Mouse (Mus musculus) E14TG2a.4 (cell line): Measurements from ENCODE around the gene Pheta2.

ENCODE experiments used
- H3K27me3 ChIP-seq: 2 replicates; pipeline ENCODE4 v1.6.1; 2014; ENCODE audit warnings: low read length, control low read depth; ENCODE audit not compliant: insufficient read depth
- H3K36me3 ChIP-seq: 2 replicates; pipeline ENCODE4 v1.6.1; 2014; ENCODE audit warnings: low read length, control low read depth; ENCODE audit not compliant: insufficient read depth
- H3K4me1 ChIP-seq: replicated peaks from 2 replicates; pipeline ENCODE4 v1.6.1; 2014; ENCODE audit warnings: low read depth, low read length, control low read depth
- H3K4me3 ChIP-seq: replicated peaks from 2 replicates; pipeline ENCODE4 v1.5.1; 2014; ENCODE audit warnings: mild to moderate bottlenecking, low read length
- H3K9me3 ChIP-seq: 2 replicates; pipeline ENCODE4 v1.6.1; 2014; ENCODE audit warnings: low read length, control low read depth
- CTCF ChIP-seq: conservative IDR thresholded peaks from 2 replicates; pipeline ENCODE4 v1.5.1; 2014; ENCODE audit warnings: low read length
- NANOG ChIP-seq: IDR thresholded peaks from 2 replicates; pipeline ENCODE4 v1.6.1; 2014; ENCODE audit warnings: borderline replicate concordance, low read length, mixed read lengths
- POU5F1 ChIP-seq: IDR thresholded peaks from 2 replicates; pipeline ENCODE4 v1.6.1; 2014; ENCODE audit warnings: low read length, borderline replicate concordance

Pheta2 gene

DNA sequence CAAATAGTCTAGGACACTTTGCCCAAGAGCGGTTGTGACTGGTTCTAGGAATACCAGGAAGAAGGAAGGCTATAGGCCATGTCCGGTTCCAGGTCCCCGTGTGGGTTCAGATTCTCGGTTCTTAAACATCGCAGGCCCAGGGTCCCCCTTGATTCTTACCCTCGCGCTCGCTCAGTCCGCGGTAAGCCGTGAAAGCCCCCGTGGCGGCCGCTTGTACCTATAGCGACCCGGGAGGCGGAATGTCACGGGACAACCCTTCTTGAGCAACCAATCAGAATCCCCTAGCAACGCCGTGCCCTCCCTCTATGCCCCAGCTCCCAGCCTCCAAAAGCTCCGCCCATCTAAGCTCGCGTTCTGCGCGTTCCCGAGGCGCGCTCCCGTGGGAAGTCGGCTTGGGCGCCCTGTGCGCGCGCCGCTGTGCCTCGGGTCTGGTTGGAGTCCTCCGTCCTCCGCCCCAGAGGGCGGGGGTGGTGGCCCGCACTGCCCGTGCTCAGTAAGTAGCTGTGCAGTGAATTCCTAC is at the start of gene Pheta2, which contains the start of the genes Naga and Smdt1:
Pheta2 (plus strand) TSS at position 350 of the 520 bp plus-strand sequence.
Naga (minus strand) TSS at position 333 of the 520 bp plus-strand sequence.
Smdt1 (plus strand) TSS at position 367 of the 520 bp plus-strand sequence.
- Histone ChIP-seq H3K36me3 (peaks cover 31% of the 10 kb centered on the region), H3K4me1 (peaks cover 70% of the 10 kb centered on the region), H3K27me3 (peaks cover 30% of the 10 kb centered on the region), H3K9me3 (no peaks in the 10 kb centered on the region), H3K4me3 (peak within 1 kb of the TSS; percentile 82)
- TF ChIP-seq NANOG (no peak), CTCF (no peak), POU5F1 (no peak)

DNA sequence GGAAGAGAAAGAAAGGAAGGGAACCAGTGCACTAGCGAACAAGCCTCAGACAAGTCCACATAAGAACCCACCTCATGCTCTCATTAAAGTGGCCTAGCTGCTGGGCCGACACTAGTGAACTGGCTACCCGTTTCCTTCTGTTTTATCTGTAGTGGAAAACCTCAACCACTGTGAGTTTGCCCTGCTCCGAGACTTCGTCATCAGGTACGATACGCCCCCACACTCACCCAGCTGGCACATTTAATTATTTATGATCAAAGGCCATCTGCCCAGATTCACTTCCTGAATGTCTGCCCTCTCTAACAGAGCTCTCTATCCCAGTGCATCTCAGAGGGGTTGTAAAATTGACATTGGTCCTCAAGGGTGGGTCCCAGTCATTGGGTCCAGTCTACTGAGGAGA is 48.5 kb upstream of the Pheta2 start:
- Histone ChIP-seq H3K4me3 (no peak overlapping the region), H3K4me1 (peaks cover 29% of the 10 kb centered on the region), H3K27me3 (no peaks in the 10 kb centered on the region), H3K36me3 (peaks cover 39% of the 10 kb centered on the region), H3K9me3 (no peaks in the 10 kb centered on the region)
- TF ChIP-seq NANOG (no peak), POU5F1 (no peak), CTCF (no peak)

- no peak overlapping the region for H3K4me3 ChIP-seq
- H3K4me1 ChIP-seq: peaks cover 25% of the 10 kb centered on the region
- H3K9me3 ChIP-seq: no peaks in the 10 kb centered on the region
- TF ChIP-seq POU5F1: no peak
- no peak for TF ChIP-seq NANOG
- TF ChIP-seq CTCF: no peak
- peaks cover 27% of the 10 kb centered on the region for H3K36me3 ChIP-seq
- H3K27me3 ChIP-seq: no peaks in the 10 kb centered on the region
Observed at GRCm38 (mm10) chr15:82292851-82293250, 45.9 kb upstream of the Pheta2 start.

- Histone ChIP-seq H3K36me3 (peaks cover 27% of the 10 kb centered on the region), H3K9me3 (no peaks in the 10 kb centered on the region), H3K4me3 (no peak overlapping the region), H3K4me1 (peaks cover 25% of the 10 kb centered on the region), H3K27me3 (no peaks in the 10 kb centered on the region)
- TF ChIP-seq POU5F1 (no peak), CTCF (no peak), NANOG (no peak)
Observed at GRCm38 (mm10) chr15:82293271-82293711, 45.5 kb upstream of the Pheta2 start.

- H3K27me3 ChIP-seq: peaks cover 6% of the 10 kb centered on the region
- H3K4me3 ChIP-seq: no peak overlapping the region
- H3K9me3 ChIP-seq: no peaks in the 10 kb centered on the region
- H3K36me3 ChIP-seq: peaks cover 19% of the 10 kb centered on the region
- H3K4me1 ChIP-seq: peaks cover 28% of the 10 kb centered on the region
- TF ChIP-seq POU5F1 (no peak), CTCF (peak; percentile 47)
Observed at GRCm38 (mm10) chr15:82294059-82294458, 44.7 kb upstream of the Pheta2 start.

- H3K36me3 ChIP-seq: no peaks in the 10 kb centered on the region
- TF ChIP-seq NANOG (no peak), CTCF (no peak), POU5F1 (no peak)
- H3K27me3 ChIP-seq: peaks cover 21% of the 10 kb centered on the region
- H3K4me1 ChIP-seq: peaks cover 20% of the 10 kb centered on the region
- H3K9me3 ChIP-seq: no peaks in the 10 kb centered on the region
- peak within 1 kb of the TSS; percentile 77 for H3K4me3 ChIP-seq
Observed at GRCm38 (mm10) chr15:82298764-82299561, 39.8 kb upstream of the Pheta2 start, which contains the start of gene Wbp2nl. Gene Wbp2nl (plus strand): TSS chr15:82298954.

- Histone ChIP-seq H3K27me3 (no peaks in the 10 kb centered on the region), H3K9me3 (no peaks in the 10 kb centered on the region), H3K4me3 (no peak overlapping the region), H3K4me1 (peaks cover 8% of the 10 kb centered on the region), H3K36me3 (no peaks in the 10 kb centered on the region)
- TF ChIP-seq POU5F1 (no peak), CTCF (no peak), NANOG (no peak)
Observed at GRCm38 (mm10) chr15:82307107-82307506, 31.6 kb upstream of the Pheta2 start.

DNA sequence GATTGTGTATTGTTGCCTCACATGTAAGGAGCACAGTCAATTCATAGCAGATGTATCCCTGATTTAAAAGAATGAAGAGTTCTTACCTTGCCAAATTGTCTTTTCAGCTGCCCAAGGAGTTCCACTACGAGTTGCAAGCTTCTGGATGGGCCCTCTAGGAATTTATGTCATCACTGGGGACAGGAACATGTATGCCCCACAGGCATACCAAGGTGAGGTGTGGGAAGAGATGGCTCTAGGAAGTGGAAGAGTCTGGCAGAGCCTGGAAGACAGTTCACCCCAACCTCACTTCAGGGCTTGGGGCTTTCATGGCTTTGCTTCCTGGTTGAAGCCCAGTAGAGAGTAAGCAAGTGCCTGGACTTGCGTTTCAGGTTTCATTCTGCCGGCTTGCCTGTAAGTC is 30.3 kb upstream of the Pheta2 start:
- Histone ChIP-seq H3K4me1 (peaks cover 4% of the 10 kb centered on the region), H3K36me3 (no peaks in the 10 kb centered on the region), H3K27me3 (no peaks in the 10 kb centered on the region), H3K9me3 (no peaks in the 10 kb centered on the region), H3K4me3 (no peak overlapping the region)
- no peak for TF ChIP-seq NANOG
- TF ChIP-seq CTCF: no peak
- no peak for TF ChIP-seq POU5F1
